Mouse (Mus musculus) lung, postnatal 0 days (tissue): ENCODE data around the gene 1700001O22Rik.

Experiments used
- CTCF ChIP-seq: IDR thresholded peaks from 2 replicates; pipeline ENCODE4 v1.5.1; 2016; ENCODE audit warnings: antibody characterized with exemption, mild to moderate bottlenecking
- EP300 ChIP-seq: IDR thresholded peaks from 2 replicates; pipeline ENCODE4 v1.6.1; 2016; ENCODE audit warnings: antibody characterized with exemption, mild to moderate bottlenecking, control low read depth

DNA sequence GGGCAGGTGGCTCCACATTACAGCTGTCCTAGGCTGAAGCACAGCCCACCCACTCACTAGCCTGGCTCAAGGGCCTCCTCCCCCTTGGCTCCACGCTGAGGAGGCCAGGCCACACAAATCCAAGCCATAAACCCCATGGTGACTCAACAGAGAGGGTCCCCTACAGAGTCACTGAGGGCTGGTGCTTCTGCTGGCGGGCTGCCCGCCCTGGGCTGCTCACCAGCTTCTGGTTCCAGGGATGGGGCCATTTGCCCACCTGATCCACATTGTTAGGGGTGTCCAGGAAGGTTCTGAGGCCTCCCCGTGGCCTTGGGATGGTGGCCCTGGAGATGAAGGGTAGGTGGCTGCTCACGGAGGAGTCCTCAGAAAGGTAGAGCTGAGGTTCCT lies 7.6 kb downstream of the 1700001O22Rik start:
- no peak for TF ChIP-seq EP300
- TF ChIP-seq CTCF, result no peak
